Mouse (Mus musculus) 3T3-L1 (cell line): ENCODE measurements at regions not wholly inside any gene's neighbourhood (a gene's known extent, or its start where the extent isn't known, plus 50 kb on each side); places are given as distances from the start of the nearest gene placed in this dataset.

Experiments used
- DNase-seq: peaks from one replicate; pipeline ENCODE4 v3.0.0-alpha.2; 2015; ENCODE audit warnings: low read depth, low spot score

- no peak for DNase-seq
These were observed 294.3 kb downstream of the Etv1 start for GRCm38 (mm10) chr12:39073289-39074022.

- DNase-seq, result no peak
These were observed 307.1 kb downstream of the Etv1 start for GRCm38 (mm10) chr12:39086285-39086684.

GRCm38 (mm10) chr12:39094638-39095230 lies 315.6 kb downstream of the Etv1 start:
- DNase-seq, result no peak

DNA sequence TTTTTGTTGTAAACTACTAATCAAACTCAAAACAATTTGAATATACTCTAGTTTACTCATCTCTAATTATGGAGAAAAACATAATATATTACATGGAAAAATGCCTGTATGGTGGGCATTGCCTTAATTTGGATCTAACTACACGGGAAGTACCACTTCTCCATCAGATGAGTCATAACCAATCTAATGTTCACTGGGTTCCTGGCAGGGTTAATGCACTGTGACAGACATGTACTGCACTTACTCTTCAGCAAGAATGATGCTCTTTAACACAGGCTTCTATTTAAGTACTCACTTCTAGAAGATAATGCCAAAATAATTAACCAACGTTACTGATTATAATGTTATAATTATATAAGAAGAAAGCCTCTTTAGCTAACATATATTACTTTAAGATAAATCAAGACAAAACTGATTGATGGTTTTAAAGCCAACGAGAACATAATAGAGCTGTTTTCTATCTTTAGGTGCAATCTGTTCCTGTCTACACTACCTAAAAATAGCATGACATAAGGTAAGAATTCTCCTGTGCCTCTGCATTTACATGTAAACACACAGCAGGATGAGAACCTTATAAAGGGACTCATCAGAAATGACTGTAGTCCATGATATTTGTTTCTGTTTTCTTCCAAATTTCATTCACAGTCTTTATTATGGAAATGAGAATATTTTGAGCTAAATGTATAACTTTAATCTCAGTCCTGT lies 344.4 kb downstream of the Etv1 start:
- DNase-seq, result no peak

GRCm38 (mm10) chr12:39154689-39155088 lies 375.5 kb downstream of the Etv1 start:
- DNase-seq, result no peak

DNA sequence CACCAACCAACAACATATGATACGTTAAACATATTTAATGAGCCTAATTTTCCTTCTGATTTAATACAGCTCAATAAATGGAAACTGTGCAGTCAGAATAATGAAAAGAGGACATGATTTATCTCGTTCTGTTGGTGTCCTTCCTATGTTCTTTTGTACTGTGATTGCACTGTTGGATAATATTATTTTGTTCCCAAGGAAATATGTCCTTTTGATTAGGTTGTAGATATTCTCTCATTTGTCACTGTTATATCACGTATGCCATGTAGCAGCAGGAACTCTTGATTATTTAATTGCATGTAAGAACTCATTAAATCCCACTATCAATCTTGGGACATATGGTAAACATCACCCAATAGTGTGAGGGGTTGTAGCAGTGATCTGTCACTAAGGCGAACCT lies 397.8 kb downstream of the Etv1 start:
- DNase-seq, result no peak

DNA sequence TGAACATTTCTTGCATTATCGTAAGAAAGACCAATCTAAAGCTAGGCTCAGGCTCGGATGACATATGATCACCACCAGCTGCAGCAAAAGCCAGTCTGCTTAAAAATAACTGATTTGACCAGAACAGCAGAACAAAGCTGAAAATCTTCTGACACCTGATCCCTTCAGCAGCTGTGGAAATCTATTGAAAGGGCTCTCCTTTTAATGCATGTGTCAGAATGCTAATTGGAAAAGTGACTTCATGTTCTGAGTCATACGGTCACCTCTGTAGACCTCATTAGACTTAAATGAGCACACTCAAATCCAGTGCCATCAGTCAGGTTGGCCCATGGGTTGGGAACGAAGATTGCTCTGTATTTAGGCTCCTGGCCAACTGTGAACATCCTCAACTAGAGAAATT lies 444.9 kb downstream of the Etv1 start:
- no peak for DNase-seq

DNA sequence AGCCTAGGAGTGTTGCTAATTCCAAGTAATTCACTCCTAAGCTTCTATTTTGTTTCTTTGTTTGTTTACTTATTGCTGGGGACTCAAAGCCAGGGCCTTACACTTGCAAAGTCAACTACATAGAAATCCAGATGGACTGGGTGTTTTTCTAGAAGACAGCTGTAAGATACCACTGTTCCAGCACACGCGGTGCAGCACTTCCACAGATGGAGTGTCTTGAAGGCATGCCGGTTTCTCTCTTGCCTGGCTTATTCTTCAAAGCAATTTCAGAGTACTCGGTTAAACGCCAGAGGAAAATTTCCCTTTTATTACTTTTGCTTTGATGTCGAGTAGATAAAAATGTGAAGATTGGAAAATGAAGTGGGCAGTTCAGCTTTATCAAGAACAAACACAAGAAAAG lies 477.4 kb downstream of the Etv1 start:
- DNase-seq, result no peak

DNA sequence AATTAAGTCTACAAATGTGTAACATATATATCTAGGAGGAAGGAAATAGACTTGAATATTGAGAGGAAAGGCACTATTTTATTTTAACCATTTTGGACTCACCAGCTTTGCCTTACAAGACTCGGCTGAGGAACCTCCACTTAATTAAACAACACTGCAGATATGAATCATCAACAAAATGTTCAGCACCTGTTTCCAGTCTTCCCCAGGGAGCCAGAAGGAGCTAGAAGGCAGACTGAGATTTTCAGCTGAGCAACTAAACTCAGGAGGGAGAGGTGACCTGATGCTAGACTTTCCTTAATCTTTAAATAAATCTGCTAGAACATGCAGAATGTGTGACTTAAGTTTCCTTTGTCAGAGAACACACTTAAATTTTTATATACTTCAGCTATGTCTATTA lies 478.4 kb downstream of the Etv1 start:
- no peak for DNase-seq

DNA sequence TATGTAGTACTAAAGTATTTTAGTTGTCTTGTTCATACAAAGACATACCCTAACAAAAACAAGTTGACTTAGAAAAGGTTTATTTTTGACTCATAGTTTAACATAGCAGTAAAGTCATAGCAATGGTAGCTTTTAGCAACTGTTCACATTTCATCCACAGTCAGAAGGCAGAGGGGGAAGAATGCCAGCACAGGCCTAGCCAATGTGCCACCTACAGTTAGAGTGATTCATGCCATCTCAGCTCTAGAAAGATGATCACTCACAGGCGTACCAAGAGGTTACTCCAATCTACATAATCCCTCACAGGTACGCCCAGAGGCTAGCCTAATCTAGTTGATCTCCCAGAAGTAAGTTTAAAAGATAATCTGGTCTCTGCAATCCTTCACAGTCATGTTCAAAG lies 510.5 kb downstream of the Etv1 start:
- DNase-seq, result no peak

DNA sequence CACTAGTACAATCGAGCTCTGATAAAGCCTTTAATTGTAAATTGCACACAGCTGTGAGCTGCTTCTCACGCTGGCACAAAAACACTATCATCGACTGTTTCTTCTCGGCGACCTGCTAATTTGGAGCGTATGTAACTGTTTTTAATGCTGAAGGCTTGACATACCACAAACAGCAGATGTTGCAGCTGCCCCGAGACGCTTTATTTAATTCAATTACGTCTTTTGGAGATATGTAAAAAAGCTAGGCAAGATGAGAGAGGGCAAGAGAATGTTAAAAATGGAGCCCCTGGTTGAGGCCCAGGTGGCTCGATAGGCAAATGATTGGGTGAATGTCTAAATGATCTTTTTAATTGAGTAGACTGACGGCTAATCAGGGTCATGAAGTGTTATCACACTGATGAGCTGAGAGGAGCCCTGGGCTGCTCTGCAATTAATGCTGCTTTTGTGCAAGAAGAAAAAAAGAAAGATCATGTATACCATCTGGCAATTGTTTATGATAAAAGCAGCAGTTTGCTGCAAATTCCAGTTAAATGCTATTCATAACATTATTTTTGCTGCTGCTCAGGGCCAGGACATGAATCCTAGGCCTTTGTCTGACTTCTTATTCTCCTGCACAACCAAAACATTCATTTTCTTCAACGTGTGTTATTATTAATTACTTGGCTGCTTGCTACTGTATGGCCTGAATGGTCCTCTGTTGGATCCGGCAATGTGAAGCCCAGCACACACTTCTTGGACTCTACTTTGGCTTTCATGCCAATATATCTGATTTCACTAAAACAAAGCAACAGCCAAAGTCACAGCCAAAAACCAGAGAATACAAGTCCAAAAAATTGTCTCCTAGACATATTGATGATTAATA lies 522.4 kb downstream of the Etv1 start:
- DNase-seq, result no peak

DNA sequence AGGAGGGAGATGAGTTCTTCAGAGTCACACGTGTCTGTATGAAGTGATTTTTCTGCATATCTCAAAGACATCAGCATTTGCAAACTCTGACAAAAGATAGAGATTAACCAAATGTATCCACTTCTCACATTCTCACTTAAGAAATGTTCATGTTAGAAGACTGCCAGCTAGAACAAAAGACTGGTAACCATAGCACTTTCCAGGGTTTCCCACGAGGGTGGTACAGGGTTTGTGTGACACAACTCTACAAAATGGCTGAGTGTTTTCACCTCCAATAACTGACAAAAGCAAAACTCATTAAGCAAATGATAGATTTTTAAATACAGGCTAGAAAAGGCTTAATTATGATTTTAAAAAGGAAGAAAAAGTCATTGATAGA lies 523.0 kb downstream of the Etv1 start:
- DNase-seq, result no peak

GRCm38 (mm10) chr12:39307746-39308145 lies 528.6 kb downstream of the Etv1 start:
- DNase-seq, result no peak

GRCm38 (mm10) chr12:39309905-39310304 lies 530.7 kb downstream of the Etv1 start:
- no peak for DNase-seq

DNA sequence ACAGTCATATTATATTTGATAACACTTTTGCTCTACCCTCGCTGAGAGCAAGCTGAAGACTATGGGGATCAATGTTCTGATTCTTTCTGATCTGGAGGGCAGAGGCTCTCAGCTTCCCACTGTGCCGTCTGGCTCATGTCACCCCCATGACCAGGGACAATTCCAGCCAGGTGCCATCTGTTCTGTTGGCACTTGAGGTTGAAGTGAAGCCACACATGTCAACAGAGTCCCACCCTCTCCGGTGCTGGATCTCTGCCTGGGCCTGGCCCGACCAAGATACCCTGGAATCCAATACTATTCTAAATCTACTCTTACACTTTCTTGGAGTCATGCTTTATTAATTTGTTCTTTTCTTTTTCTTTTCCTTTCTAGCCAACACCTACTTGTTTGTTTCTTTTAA lies 538.0 kb downstream of the Etv1 start:
- no peak for DNase-seq

- no peak for DNase-seq
These were observed 542.3 kb downstream of the Etv1 start for GRCm38 (mm10) chr12:39321453-39321852.

DNA sequence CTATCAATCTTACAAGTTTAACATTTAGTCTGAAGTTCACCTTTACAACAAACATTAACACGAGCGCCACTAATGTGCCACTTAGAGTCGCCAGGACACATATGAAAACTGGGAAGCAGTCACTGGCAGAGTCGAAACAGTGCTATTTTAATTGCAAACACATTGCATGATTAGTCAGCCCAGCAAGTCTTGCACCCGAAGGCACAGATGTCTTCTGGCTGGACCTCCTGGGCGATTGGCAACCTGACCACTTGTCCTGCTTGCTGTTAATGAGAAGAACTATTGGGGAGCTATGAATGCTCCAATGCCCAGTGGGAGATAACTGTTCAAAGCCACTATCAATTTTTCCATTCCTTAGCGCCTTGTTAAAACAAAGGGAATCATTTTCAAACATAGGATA lies 547.0 kb downstream of the Etv1 start:
- peak; percentile 2 for DNase-seq

- no peak for DNase-seq
These were observed 547.6 kb downstream of the Etv1 start for GRCm38 (mm10) chr12:39326668-39327299.

DNA sequence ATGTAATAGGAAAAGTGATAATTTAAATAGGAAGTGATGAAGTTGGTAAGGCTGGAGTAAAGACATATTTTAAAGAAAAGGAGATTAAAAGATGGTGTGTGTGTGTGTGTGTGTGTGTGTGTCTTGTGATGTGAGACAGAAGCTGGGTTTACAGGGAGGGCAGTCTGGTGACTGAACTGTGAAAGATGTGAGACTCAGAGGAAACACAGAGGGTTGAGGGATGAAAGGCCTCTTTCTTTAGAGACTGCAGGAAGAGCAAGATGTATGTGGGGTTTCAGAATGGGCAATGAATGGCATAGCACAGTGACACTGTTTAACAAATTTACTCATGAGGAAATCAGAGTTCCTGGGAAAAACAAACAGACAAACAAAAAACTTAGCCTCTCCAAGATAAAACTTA lies 549.2 kb downstream of the Etv1 start:
- no peak for DNase-seq

GRCm38 (mm10) chr12:39339101-39339538 lies 559.9 kb downstream of the Etv1 start:
- DNase-seq, result no peak

DNA sequence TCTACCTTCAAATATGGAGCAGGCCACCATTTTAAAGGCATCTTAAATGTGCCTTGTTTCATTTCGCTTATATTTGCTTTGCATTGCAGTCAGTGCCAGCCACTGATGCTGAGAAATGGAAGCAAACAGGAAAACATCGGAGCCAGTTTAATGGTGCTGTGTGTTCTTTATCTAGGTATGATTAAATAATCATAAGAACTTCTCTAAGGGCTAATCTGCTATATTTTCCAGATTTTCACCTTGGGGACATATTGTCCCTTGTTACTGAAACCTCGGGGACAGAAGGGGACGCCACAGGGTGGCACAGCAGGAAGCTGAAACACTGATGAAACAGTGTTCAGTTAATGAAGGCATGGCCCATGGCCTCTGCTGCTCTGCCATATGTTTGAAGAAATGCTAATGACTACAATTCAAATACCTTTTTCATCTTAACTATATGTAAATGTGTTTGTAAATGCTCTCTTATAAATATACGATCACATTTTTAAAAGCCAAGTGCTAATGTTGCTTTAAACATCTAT lies 562.6 kb downstream of the Etv1 start:
- no peak for DNase-seq
